Mouse (Mus musculus): ENCODE data around the gene Lifr. TPM values are rescaled to one million over a fixed set of nuclear protein-coding genes. Genes with fewer than 3 reads are reported as not detected.
A peak's percentile ranks its signal among the peaks of the same experiment; 100 is the strongest.

Gene Lifr
- total and polyA plus RNA-seq, 3 experiments: 16.8 to 62.9 (median 56.2) TPM

DNA sequence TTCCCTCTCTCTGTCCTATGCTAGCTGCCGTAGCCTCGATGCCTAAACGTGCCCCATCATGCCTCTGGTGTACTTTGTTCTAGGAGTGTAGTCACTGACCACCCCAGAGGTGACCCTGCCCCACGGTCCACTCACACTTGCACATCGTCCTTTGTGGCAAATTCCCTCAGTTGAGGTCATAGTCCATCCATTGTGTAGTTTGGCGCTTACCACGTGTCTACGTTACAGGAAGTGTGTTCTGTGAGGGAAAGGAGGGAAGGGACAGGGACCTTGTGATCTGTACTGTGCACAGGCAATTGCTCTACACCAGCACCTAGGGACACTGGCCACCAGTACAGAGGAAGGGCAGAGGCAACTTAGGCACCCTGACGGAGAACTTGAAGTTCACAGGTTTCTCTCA lies 69.5 kb downstream of the Lifr start:
- peaks cover 7% of the 10 kb centered on the region for H3K4me1 ChIP-seq (ENCODE audit: control insufficient read depth, insufficient read depth, low read length)
- no peaks in the 10 kb centered on the region for H3K79me2 ChIP-seq (replicated peaks; ENCODE audit: control insufficient read depth, insufficient read depth, low read length)
- TF ChIP-seq CTCF (IDR thresholded peaks at IDR 0.05) (no peak), POLR2A (IDR thresholded peaks at IDR 0.05; ENCODE audit: insufficient read depth, low read depth, low read length) (no peak), EP300 (IDR thresholded peaks at IDR 0.05; ENCODE audit: insufficient read depth, low read depth, low read length) (no peak)
- WGBS: 86% methylated on average over 9 of the region's 9 CpGs
- intact Hi-C loops (cut with DNase I): no loop called here
- peaks cover 7% of the 10 kb centered on the region for H3K36me3 ChIP-seq (ENCODE audit: control insufficient read depth, insufficient read depth, low read length)
- no peak for DNase-seq
- H3K9ac ChIP-seq (ENCODE audit: low read depth, low read length): no peak overlapping the region
- H3K27me3 ChIP-seq (ENCODE audit: control insufficient read depth, insufficient read depth, low read length): no peaks in the 10 kb centered on the region
- no peak overlapping the region for H3K4me3 ChIP-seq
- H3K27ac ChIP-seq: no peak overlapping the region

- Histone ChIP-seq H3K27ac (no peak overlapping the region), H3K4me1 (ENCODE audit: control insufficient read depth, insufficient read depth, low read length) (peaks cover 7% of the 10 kb centered on the region), H3K36me3 (ENCODE audit: control insufficient read depth, insufficient read depth, low read length) (peaks cover 7% of the 10 kb centered on the region), H3K27me3 (ENCODE audit: control insufficient read depth, insufficient read depth, low read length) (no peaks in the 10 kb centered on the region), H3K4me3 (no peak overlapping the region), H3K79me2 (replicated peaks; ENCODE audit: control insufficient read depth, insufficient read depth, low read length) (no peaks in the 10 kb centered on the region), H3K9ac (ENCODE audit: low read depth, low read length) (no peak overlapping the region)
- TF ChIP-seq POLR2A (IDR thresholded peaks at IDR 0.05; ENCODE audit: insufficient read depth, low read depth, low read length) (no peak), EP300 (IDR thresholded peaks at IDR 0.05; ENCODE audit: insufficient read depth, low read depth, low read length) (no peak), CTCF (IDR thresholded peaks at IDR 0.05) (no peak)
- DNase-seq: no peak
- 94% methylated on average over 8 of the region's 8 CpGs for WGBS
- intact Hi-C loops (cut with DNase I): no loop called here
These were observed 69.9 kb downstream of the Lifr start for GRCm38 (mm10) chr15:7160321-7160720.

DNA sequence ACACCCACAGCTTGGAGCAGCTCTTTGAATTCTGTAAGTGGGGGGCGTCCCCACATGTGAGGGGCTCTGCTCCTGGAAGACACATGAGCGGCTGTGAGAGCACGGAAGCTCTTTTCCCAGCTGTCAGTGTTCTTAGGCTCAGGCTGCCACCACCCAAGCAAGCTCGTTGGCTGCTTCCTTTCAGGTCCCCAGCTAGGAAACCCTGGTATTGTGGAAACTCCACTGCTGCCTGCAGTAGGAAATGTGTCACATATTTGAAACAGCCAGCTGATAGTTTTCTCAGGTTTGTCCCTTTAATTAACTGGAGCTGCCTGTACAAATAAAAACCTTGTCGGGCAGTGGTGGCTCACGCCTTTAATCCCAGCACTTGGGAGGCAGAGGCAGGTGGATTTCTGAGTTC lies 73.4 kb downstream of the Lifr start:
- intact Hi-C loops (cut with DNase I): no loop called here
- 60% methylated on average over 6 of the region's 6 CpGs for WGBS
- Histone ChIP-seq H3K4me3 (no peak overlapping the region), H3K9ac (ENCODE audit: low read depth, low read length) (no peak overlapping the region), H3K36me3 (ENCODE audit: control insufficient read depth, insufficient read depth, low read length) (peaks cover 7% of the 10 kb centered on the region), H3K27ac (peak overlapping the region; percentile 51; the same call in 1 of the 2 replicates), H3K4me1 (ENCODE audit: control insufficient read depth, insufficient read depth, low read length) (peaks cover 7% of the 10 kb centered on the region), H3K27me3 (ENCODE audit: control insufficient read depth, insufficient read depth, low read length) (no peaks in the 10 kb centered on the region), H3K79me2 (replicated peaks; ENCODE audit: control insufficient read depth, insufficient read depth, low read length) (no peaks in the 10 kb centered on the region)
- no peak for TF ChIP-seq CTCF (IDR thresholded peaks at IDR 0.05)
- no peak for TF ChIP-seq EP300 (IDR thresholded peaks at IDR 0.05; ENCODE audit: insufficient read depth, low read depth, low read length)
- no peak for TF ChIP-seq POLR2A (IDR thresholded peaks at IDR 0.05; ENCODE audit: insufficient read depth, low read depth, low read length)
- no peak for DNase-seq

- no peak for DNase-seq
- Histone ChIP-seq H3K4me3 (no peak overlapping the region), H3K27ac (no peak overlapping the region), H3K27me3 (ENCODE audit: control insufficient read depth, insufficient read depth, low read length) (no peaks in the 10 kb centered on the region), H3K4me1 (ENCODE audit: control insufficient read depth, insufficient read depth, low read length) (peaks cover 5% of the 10 kb centered on the region), H3K36me3 (ENCODE audit: control insufficient read depth, insufficient read depth, low read length) (peaks cover 3% of the 10 kb centered on the region), H3K79me2 (replicated peaks; ENCODE audit: control insufficient read depth, insufficient read depth, low read length) (no peaks in the 10 kb centered on the region), H3K9ac (ENCODE audit: low read depth, low read length) (no peak overlapping the region)
- intact Hi-C loops (cut with DNase I): no loop called here
- WGBS: 93% methylated on average over 9 of the region's 9 CpGs
- TF ChIP-seq POLR2A (IDR thresholded peaks at IDR 0.05; ENCODE audit: insufficient read depth, low read depth, low read length) (no peak), EP300 (IDR thresholded peaks at IDR 0.05; ENCODE audit: insufficient read depth, low read depth, low read length) (no peak), CTCF (IDR thresholded peaks at IDR 0.05) (no peak)
These were observed 76.3 kb downstream of the Lifr start for GRCm38 (mm10) chr15:7166735-7167134.

DNA sequence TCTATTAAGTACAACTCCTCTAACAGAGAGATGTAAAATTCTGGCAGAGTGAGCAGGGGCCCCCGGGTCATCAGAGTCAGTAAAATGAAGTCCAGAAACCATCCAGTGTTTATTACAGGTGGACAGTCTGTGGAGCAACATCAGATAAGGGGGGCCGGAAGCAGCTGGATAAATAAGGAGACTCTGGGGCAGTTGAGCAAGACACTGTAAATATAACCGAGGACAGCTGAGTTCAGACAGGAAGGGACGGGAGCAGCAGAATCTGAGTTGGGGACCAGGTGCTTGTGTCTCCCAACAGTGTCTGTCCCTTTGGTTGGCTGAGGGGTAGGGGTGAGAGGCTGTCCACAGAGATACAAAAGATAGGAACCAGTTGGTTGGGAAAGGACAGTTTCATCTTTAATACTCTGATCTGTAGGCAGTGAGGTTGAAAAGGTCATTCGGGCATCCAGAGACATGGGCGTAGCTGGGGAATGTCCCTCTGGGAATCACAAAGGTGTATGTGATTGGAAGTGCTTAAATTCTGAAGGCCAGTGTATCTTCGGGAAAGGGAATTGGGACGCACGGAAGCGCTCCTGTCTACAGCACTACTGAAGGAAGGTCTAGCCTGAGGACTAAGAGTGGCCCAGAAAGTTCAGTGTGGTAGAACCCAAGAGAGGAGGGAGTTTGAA lies 77.0 kb downstream of the Lifr start:
- Histone ChIP-seq H3K4me3 (no peak overlapping the region), H3K27ac (no peak overlapping the region), H3K36me3 (ENCODE audit: control insufficient read depth, insufficient read depth, low read length) (peaks cover 3% of the 10 kb centered on the region), H3K9ac (ENCODE audit: low read depth, low read length) (no peak overlapping the region), H3K4me1 (ENCODE audit: control insufficient read depth, insufficient read depth, low read length) (peaks cover 5% of the 10 kb centered on the region), H3K79me2 (replicated peaks; ENCODE audit: control insufficient read depth, insufficient read depth, low read length) (no peaks in the 10 kb centered on the region), H3K27me3 (ENCODE audit: control insufficient read depth, insufficient read depth, low read length) (no peaks in the 10 kb centered on the region)
- DNase-seq: no peak
- intact Hi-C loops (cut with DNase I): no loop called here
- 79% methylated on average over 10 of the region's 10 CpGs for WGBS
- TF ChIP-seq EP300 (IDR thresholded peaks at IDR 0.05; ENCODE audit: insufficient read depth, low read depth, low read length) (no peak), POLR2A (IDR thresholded peaks at IDR 0.05; ENCODE audit: insufficient read depth, low read depth, low read length) (no peak), CTCF (IDR thresholded peaks at IDR 0.05) (no peak)

GRCm38 (mm10) chr15:7167906-7168532 lies 77.6 kb downstream of the Lifr start:
- H3K27me3 ChIP-seq (ENCODE audit: control insufficient read depth, insufficient read depth, low read length): no peaks in the 10 kb centered on the region
- no peak for DNase-seq
- H3K27ac ChIP-seq: no peak overlapping the region
- peaks cover 8% of the 10 kb centered on the region for H3K36me3 ChIP-seq (ENCODE audit: control insufficient read depth, insufficient read depth, low read length)
- H3K9ac ChIP-seq (ENCODE audit: low read depth, low read length): no peak overlapping the region
- intact Hi-C loops (cut with DNase I): no loop called here
- peaks cover 7% of the 10 kb centered on the region for H3K4me1 ChIP-seq (ENCODE audit: control insufficient read depth, insufficient read depth, low read length)
- TF ChIP-seq POLR2A (IDR thresholded peaks at IDR 0.05; ENCODE audit: insufficient read depth, low read depth, low read length) (no peak), EP300 (IDR thresholded peaks at IDR 0.05; ENCODE audit: insufficient read depth, low read depth, low read length) (no peak), CTCF (IDR thresholded peaks at IDR 0.05) (no peak)
- WGBS: 77% methylated on average over 11 of the region's 11 CpGs
- no peak overlapping the region for H3K4me3 ChIP-seq
- H3K79me2 ChIP-seq (replicated peaks; ENCODE audit: control insufficient read depth, insufficient read depth, low read length): no peaks in the 10 kb centered on the region

Measured in heart, adult 2 months (tissue).